Mouse (Mus musculus): ENCODE data around the gene Gstm6. TPM values are rescaled to one million over a fixed set of nuclear protein-coding genes. Genes with fewer than 3 reads are reported as not detected.
"Not testable (repeated sequence)": the region's sequence is repeated elsewhere in the genome, so short reads cannot be mapped to it uniquely, and the experiment has no call there.

Gene Gstm6
- polyA plus RNA-seq, 1 experiment from 2014 or later, result 3.9 TPM

- H3K27ac ChIP-seq (ENCODE audit: low read length), result no peak overlapping the region
- no peaks in the 10 kb centered on the region for H3K4me1 ChIP-seq (replicated peaks; ENCODE audit: control insufficient read depth, insufficient read depth, low read length)
- no peak overlapping the region for H3K9ac ChIP-seq (ENCODE audit: low read length)
- no peaks in the 10 kb centered on the region for H3K9me3 ChIP-seq (ENCODE audit: control insufficient read depth, low read length)
- no peak overlapping the region for H3K4me2 ChIP-seq (ENCODE audit: low read depth, low read length)
- no peaks in the 10 kb centered on the region for H3K36me3 ChIP-seq (ENCODE audit: control insufficient read depth, insufficient read depth, low read length)
- no peak overlapping the region for H3K4me3 ChIP-seq (ENCODE audit: low read length)
- no peaks in the 10 kb centered on the region for H3K27me3 ChIP-seq (ENCODE audit: control insufficient read depth, insufficient read depth, low read depth, low read length)
- WGBS, result 53% methylated on average over 7 of the region's 7 CpGs
- ATAC-seq (ENCODE audit: low read depth), result no peak
Observed at GRCm38 (mm10) chr3:107917783-107918408, 25.7 kb downstream of the Gstm6 start.

GRCm38 (mm10) chr3:107917097-107917496 is 26.5 kb downstream of the Gstm6 start:
- no peak overlapping the region for H3K9ac ChIP-seq (ENCODE audit: low read length)
- no peaks in the 10 kb centered on the region for H3K9me3 ChIP-seq (ENCODE audit: control insufficient read depth, low read length)
- no peaks in the 10 kb centered on the region for H3K27me3 ChIP-seq (ENCODE audit: control insufficient read depth, insufficient read depth, low read depth, low read length)
- H3K4me3 ChIP-seq (ENCODE audit: low read length), result no peak overlapping the region
- WGBS, result 68% methylated on average over 3 of the region's 3 CpGs
- H3K36me3 ChIP-seq (ENCODE audit: control insufficient read depth, insufficient read depth, low read length), result no peaks in the 10 kb centered on the region
- H3K4me2 ChIP-seq (ENCODE audit: low read depth, low read length), result no peak overlapping the region
- no peak overlapping the region for H3K27ac ChIP-seq (ENCODE audit: low read length)
- no peaks in the 10 kb centered on the region for H3K4me1 ChIP-seq (replicated peaks; ENCODE audit: control insufficient read depth, insufficient read depth, low read length)
- no peak for ATAC-seq (ENCODE audit: low read depth)

DNA sequence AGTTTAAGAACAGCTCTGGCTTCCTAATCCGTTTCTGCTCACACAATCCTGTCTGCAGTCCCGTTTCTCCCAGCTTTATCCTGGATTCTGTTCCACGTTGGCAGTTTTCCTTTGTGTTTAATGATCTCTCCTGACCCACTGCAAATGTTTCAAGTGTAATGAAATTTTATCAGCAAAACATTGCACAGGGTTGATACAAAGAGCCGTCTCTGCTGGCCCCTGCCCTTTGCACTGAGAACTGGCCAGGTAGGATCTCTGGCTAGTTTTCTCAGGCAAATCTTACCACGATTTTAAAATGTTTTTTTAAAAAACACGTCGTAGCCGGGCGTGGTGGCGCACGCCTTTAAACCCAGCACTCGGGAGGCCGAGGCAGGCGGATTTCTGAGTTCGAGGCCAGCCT is 26.9 kb downstream of the Gstm6 start:
- Histone ChIP-seq H3K36me3 (ENCODE audit: control insufficient read depth, insufficient read depth, low read length) (no peaks in the 10 kb centered on the region), H3K27me3 (ENCODE audit: control insufficient read depth, insufficient read depth, low read depth, low read length) (no peaks in the 10 kb centered on the region), H3K4me3 (ENCODE audit: low read length) (no peak overlapping the region), H3K9ac (ENCODE audit: low read length) (no peak overlapping the region), H3K4me2 (ENCODE audit: low read depth, low read length) (no peak overlapping the region), H3K27ac (ENCODE audit: low read length) (no peak overlapping the region), H3K9me3 (ENCODE audit: control insufficient read depth, low read length) (no peaks in the 10 kb centered on the region), H3K4me1 (replicated peaks; ENCODE audit: control insufficient read depth, insufficient read depth, low read length) (no peaks in the 10 kb centered on the region)
- ATAC-seq (ENCODE audit: low read depth), result no peak
- 71% methylated on average over 15 of the region's 15 CpGs for WGBS

GRCm38 (mm10) chr3:107905942-107906341 is 37.6 kb downstream of the Gstm6 start:
- no peak overlapping the region for H3K9ac ChIP-seq (ENCODE audit: low read length)
- no peak overlapping the region for H3K4me2 ChIP-seq (ENCODE audit: low read depth, low read length)
- peaks cover 8% of the 10 kb centered on the region; the same call in 1 of the 2 replicates for H3K4me1 ChIP-seq (replicated peaks; ENCODE audit: control insufficient read depth, insufficient read depth, low read length)
- H3K27ac ChIP-seq (ENCODE audit: low read length), result no peak overlapping the region
- ATAC-seq (ENCODE audit: low read depth), result no peak
- WGBS, result 64% methylated on average over 6 of the region's 6 CpGs
- H3K4me3 ChIP-seq (ENCODE audit: low read length), result no peak overlapping the region
- no peaks in the 10 kb centered on the region for H3K9me3 ChIP-seq (ENCODE audit: control insufficient read depth, low read length)
- no peaks in the 10 kb centered on the region for H3K27me3 ChIP-seq (ENCODE audit: control insufficient read depth, insufficient read depth, low read depth, low read length)
- no peaks in the 10 kb centered on the region for H3K36me3 ChIP-seq (ENCODE audit: control insufficient read depth, insufficient read depth, low read length)

- Histone ChIP-seq H3K27me3 (ENCODE audit: control insufficient read depth, insufficient read depth, low read depth, low read length) (no peaks in the 10 kb centered on the region), H3K4me2 (ENCODE audit: low read depth, low read length) (no peak overlapping the region), H3K9me3 (ENCODE audit: control insufficient read depth, low read length) (no peaks in the 10 kb centered on the region), H3K36me3 (ENCODE audit: control insufficient read depth, insufficient read depth, low read length) (no peaks in the 10 kb centered on the region), H3K27ac (ENCODE audit: low read length) (no peak overlapping the region), H3K4me3 (ENCODE audit: low read length) (no peak overlapping the region), H3K4me1 (replicated peaks; ENCODE audit: control insufficient read depth, insufficient read depth, low read length) (no peaks in the 10 kb centered on the region), H3K9ac (ENCODE audit: low read length) (no peak overlapping the region)
- ATAC-seq (ENCODE audit: low read depth), result no peak
- 60% methylated on average over 11 of the region's 11 CpGs for WGBS
Observed at GRCm38 (mm10) chr3:107900955-107901673, 42.4 kb downstream of the Gstm6 start.

DNA sequence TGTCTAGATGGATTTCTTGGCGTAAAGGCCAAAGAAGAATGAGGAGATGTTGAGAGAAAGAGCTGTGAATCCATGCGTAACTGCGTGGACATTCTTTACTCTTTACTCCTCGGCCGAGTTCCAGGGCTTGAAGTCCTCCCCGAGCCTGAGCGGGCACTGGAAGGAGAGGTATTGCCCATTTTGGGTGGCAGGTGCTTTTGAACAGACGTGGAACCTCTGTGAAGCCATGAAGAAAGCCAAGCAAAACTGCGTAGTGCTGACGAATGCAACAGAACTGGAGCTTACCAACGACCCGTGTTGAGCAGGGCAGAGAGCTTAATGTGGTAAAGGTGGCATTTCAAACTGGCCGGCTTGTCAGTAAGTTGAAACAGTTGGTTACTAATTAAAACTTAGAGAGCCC is 44.9 kb downstream of the Gstm6 start:
- H3K4me3 ChIP-seq (ENCODE audit: low read length), result no peak overlapping the region
- no peak overlapping the region for H3K4me2 ChIP-seq (ENCODE audit: low read depth, low read length)
- WGBS, result 93% methylated on average over 13 of the region's 13 CpGs
- no peaks in the 10 kb centered on the region for H3K36me3 ChIP-seq (ENCODE audit: control insufficient read depth, insufficient read depth, low read length)
- ATAC-seq (ENCODE audit: low read depth), result no peak
- H3K4me1 ChIP-seq (replicated peaks; ENCODE audit: control insufficient read depth, insufficient read depth, low read length), result peaks cover 5% of the 10 kb centered on the region
- no peak overlapping the region for H3K9ac ChIP-seq (ENCODE audit: low read length)
- no peaks in the 10 kb centered on the region for H3K9me3 ChIP-seq (ENCODE audit: control insufficient read depth, low read length)
- H3K27ac ChIP-seq (ENCODE audit: low read length), result no peak overlapping the region
- H3K27me3 ChIP-seq (ENCODE audit: control insufficient read depth, insufficient read depth, low read depth, low read length), result no peaks in the 10 kb centered on the region

- WGBS, result 4% methylated on average over 40 of the region's 40 CpGs
Observed at GRCm38 (mm10) chr3:107895720-107896569, 47.6 kb downstream of the Gstm6 start, which contains the start of gene Gstm5. Gene Gstm5 (plus strand): TSS chr3:107895821.

DNA sequence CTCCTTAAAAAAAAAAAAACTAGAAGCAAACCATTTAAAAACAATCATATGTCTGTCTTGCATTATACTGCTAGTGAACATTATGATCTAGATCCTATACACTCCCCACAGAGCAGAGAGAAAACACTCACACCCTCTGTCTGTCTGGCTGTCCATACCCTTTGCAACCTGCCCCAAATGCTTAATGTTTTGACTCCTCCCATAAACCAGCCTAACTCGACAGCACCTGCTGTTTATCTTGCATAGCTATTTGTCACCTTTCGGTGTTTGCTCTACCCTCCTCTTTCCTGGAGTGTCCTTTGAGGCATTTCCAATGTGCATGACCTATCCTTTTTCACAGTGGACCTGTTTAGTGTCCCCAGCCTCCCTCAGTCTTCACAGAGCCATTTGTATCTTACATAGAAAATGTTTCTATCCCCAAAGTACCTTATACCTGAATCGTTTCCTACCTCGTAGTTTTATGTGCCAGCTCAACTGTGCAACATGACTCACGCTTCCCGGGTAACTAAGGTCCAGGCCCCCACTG is 48.3 kb downstream of the Gstm6 start:
- Histone ChIP-seq H3K27ac (ENCODE audit: low read length) (no peak overlapping the region), H3K36me3 (ENCODE audit: control insufficient read depth, insufficient read depth, low read length) (no peaks in the 10 kb centered on the region), H3K9ac (ENCODE audit: low read length) (peak overlapping the region; percentile 89), H3K4me3 (ENCODE audit: low read length) (peak overlapping the region; percentile 74), H3K4me2 (ENCODE audit: low read depth, low read length) (peak overlapping the region; percentile 90), H3K9me3 (ENCODE audit: control insufficient read depth, low read length) (no peaks in the 10 kb centered on the region), H3K4me1 (replicated peaks; ENCODE audit: control insufficient read depth, insufficient read depth, low read length) (peaks cover 5% of the 10 kb centered on the region), H3K27me3 (ENCODE audit: control insufficient read depth, insufficient read depth, low read depth, low read length) (no peaks in the 10 kb centered on the region)
- ATAC-seq (ENCODE audit: low read depth), result peak; percentile 11; the same call in 1 of the 2 replicates
- 3% methylated on average over 6 of the region's 6 CpGs for WGBS

More at GRCm38 (mm10) chr3:107895720-107896569, 47.6 kb downstream of the Gstm6 start, which contains the start of gene Gstm5:
- H3K4me2 ChIP-seq (ENCODE audit: low read depth, low read length), result peak within 1 kb of the TSS; percentile 90
- peak within 1 kb of the TSS; percentile 72 for H3K27ac ChIP-seq (ENCODE audit: low read length)
- peaks cover 5% of the 10 kb centered on the region for H3K4me1 ChIP-seq (replicated peaks; ENCODE audit: control insufficient read depth, insufficient read depth, low read length)
- H3K4me3 ChIP-seq (ENCODE audit: low read length), result peak within 1 kb of the TSS; percentile 74
- no peaks in the 10 kb centered on the region for H3K27me3 ChIP-seq (ENCODE audit: control insufficient read depth, insufficient read depth, low read depth, low read length)
- no peaks in the 10 kb centered on the region for H3K36me3 ChIP-seq (ENCODE audit: control insufficient read depth, insufficient read depth, low read length)
- peak within 1 kb of the TSS; percentile 89 for H3K9ac ChIP-seq (ENCODE audit: low read length)
- no peaks in the 10 kb centered on the region for H3K9me3 ChIP-seq (ENCODE audit: control insufficient read depth, low read length)
- peak; percentile 99 for ATAC-seq (ENCODE audit: low read depth)

DNA sequence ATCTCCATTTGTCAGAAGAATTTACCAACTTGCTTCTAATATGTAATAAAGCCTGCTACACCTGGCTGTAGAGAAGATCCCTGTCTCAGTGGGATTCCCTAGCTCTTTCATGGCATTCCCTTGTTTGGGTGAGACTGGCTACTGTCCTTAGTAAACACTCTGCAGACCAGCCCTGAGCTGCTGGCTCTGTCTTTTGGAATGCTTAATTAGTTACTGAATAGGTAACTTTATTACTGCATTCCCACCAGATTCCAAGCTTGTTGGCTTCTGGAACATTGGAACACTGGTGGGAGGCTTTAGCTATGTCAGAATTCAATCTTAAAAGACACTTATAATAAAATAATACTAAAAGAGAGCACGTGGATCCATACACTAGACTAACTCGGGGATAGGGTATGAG is 54.3 kb downstream of the Gstm6 start:
- ATAC-seq (ENCODE audit: low read depth); H3K36me3 ChIP-seq (ENCODE audit: control insufficient read depth, insufficient read depth, low read length); H3K4me3 ChIP-seq (ENCODE audit: low read length); H3K27ac ChIP-seq (ENCODE audit: low read length); H3K9ac ChIP-seq (ENCODE audit: low read length); H3K4me1 ChIP-seq (replicated peaks; ENCODE audit: control insufficient read depth, insufficient read depth, low read length); H3K4me2 ChIP-seq (ENCODE audit: low read depth, low read length); H3K9me3 ChIP-seq (ENCODE audit: control insufficient read depth, low read length); H3K27me3 ChIP-seq (ENCODE audit: control insufficient read depth, insufficient read depth, low read depth, low read length): not testable (repeated sequence)
- WGBS, result 77% methylated on average over 2 of the region's 2 CpGs

Measured in lung, embryonic 16.5 days (tissue).